Mouse (Mus musculus) heart, postnatal 0 days (tissue): ENCODE measurements at regions not wholly inside any gene's neighbourhood (a gene's known extent, or its start where the extent isn't known, plus 50 kb on each side); places are given as distances from the start of the nearest gene placed in this dataset.

ENCODE experiments used
- ATAC-seq: fragments of 200-750 bp; cut with Nextera tagmentation; 2 replicates; pipeline ENCODE4 v1.8.0; 2017; ENCODE audit warnings: low read depth, moderate number of reproducible peaks, moderate library complexity; ENCODE audit not compliant: insufficient read depth
- DNase-seq: peaks from one replicate; pipeline ENCODE4 v3.0.0-alpha.2; 2016; ENCODE audit warnings: low spot score
- H3K27ac ChIP-seq: fragments of 300-500 bp; sonication (generic); 2 replicates; pipeline ENCODE4 v1.5.1; 2014; ENCODE audit warnings: low read depth, mild to moderate bottlenecking
- H3K27me3 ChIP-seq: fragments of 300-500 bp; sonication (generic); 2 replicates; pipeline ENCODE4 v1.6.1; 2014; ENCODE audit warnings: low read length, mixed read lengths; ENCODE audit not compliant: control insufficient read depth, insufficient read depth
- H3K36me3 ChIP-seq: fragments of 300-500 bp; sonication (generic); replicated peaks from 2 replicates; pipeline ENCODE4 v1.6.1; 2014; ENCODE audit warnings: low read length, mixed read lengths; ENCODE audit not compliant: control insufficient read depth, insufficient read depth
- H3K4me1 ChIP-seq: fragments of 300-500 bp; sonication (generic); 2 replicates; pipeline ENCODE4 v1.6.1; 2014; ENCODE audit warnings: antibody characterized with exemption; ENCODE audit not compliant: control insufficient read depth, insufficient read depth
- H3K4me2 ChIP-seq: fragments of 300-500 bp; sonication (generic); 2 replicates; pipeline ENCODE4 v1.6.1; 2014; ENCODE audit warnings: low read depth, mild to moderate bottlenecking, low read length, moderate library complexity
- H3K4me3 ChIP-seq: fragments of 300-500 bp; sonication (generic); 2 replicates; pipeline ENCODE4 v1.5.1; 2014; ENCODE audit warnings: low read depth, low read length
- H3K9ac ChIP-seq: fragments of 300-500 bp; sonication (generic); replicated peaks from 2 replicates; pipeline ENCODE4 v1.6.1; 2014; ENCODE audit warnings: low read depth, low read length, mixed read lengths
- H3K9me3 ChIP-seq: fragments of 300-500 bp; sonication (generic); replicated peaks from 2 replicates; pipeline ENCODE4 v1.6.1; 2016; ENCODE audit warnings: low read length; ENCODE audit not compliant: control insufficient read depth
- CTCF ChIP-seq: IDR thresholded peaks from 2 replicates; pipeline ENCODE4 v1.5.1; 2016; ENCODE audit warnings: antibody characterized with exemption, control low read depth, low read depth
- EP300 ChIP-seq: IDR thresholded peaks from 2 replicates; pipeline ENCODE4 v1.6.1; 2016; ENCODE audit warnings: antibody characterized with exemption, low read depth
- WGBS: fragments of 180-500 bp; shearing (Covaris S2); extraction: QIAGEN DNeasy Blood & Tissue Kit; methylation state at CpG from one replicate; pipeline ENCODE4 v1.1.7; 2014; 5-methylcytosine and 5-hydroxymethylcytosine counted together

DNA sequence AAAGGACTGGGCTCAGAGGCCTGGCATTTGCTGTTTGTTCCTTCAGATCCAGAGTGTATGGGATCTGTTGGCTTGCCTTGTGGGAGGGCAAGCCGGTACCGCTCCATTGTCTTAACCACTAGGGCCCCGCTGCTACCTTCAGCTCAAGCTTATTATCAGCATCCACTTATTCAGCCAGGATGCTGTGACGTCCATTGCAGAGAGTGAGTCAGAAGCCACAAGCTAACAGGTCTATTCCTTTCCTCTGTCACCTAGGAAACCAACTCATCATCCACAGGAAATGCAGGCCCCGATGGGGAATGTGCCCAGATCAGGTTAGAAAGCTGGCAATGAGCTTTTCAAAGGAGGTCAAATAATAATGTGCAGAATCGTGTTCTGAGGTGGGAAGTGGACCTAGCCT lies 73.8 kb upstream of the Mkln1 start:
- no peak for TF ChIP-seq CTCF
- TF ChIP-seq EP300 = no peak
- Histone ChIP-seq H3K4me1 (peaks cover 23% of the 10 kb centered on the region), H3K27ac (no peak overlapping the region), H3K36me3 (no peaks in the 10 kb centered on the region), H3K9me3 (no peaks in the 10 kb centered on the region), H3K4me3 (no peak overlapping the region), H3K4me2 (no peak overlapping the region), H3K27me3 (no peaks in the 10 kb centered on the region), H3K9ac (no peak overlapping the region)
- WGBS = 51% methylated on average over 6 of the region's 6 CpGs
- no peak for DNase-seq
- ATAC-seq = no peak

DNA sequence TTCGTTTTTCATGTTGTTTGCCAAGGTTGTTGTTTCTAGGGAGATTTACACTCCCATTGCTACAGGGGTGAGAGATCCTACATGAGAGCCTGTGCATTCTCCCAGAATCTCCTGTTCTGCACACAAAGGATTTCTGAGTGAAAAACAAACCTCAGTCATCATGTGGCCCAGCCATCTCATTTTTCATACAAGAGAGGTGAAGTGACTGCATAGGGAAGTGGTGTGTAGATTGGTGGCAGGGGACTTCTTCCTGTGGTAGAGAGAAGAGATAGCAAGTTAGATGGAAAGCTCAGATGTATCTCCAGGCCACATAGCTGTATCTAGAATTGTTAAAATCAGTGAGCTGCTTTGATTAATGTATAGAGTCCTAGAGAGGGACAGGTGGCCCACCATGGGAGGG lies 72.9 kb upstream of the Mkln1 start:
- 79% methylated on average over 1 of the region's 1 CpGs for WGBS
- Histone ChIP-seq H3K27ac (no peak overlapping the region), H3K36me3 (no peaks in the 10 kb centered on the region), H3K9ac (no peak overlapping the region), H3K27me3 (no peaks in the 10 kb centered on the region), H3K4me3 (no peak overlapping the region), H3K9me3 (no peaks in the 10 kb centered on the region), H3K4me1 (peaks cover 20% of the 10 kb centered on the region), H3K4me2 (no peak overlapping the region)
- ATAC-seq (no peak), DNase-seq (no peak)
- TF ChIP-seq EP300 (no peak), CTCF (no peak)

GRCm38 (mm10) chr6:31330327-31330726 lies 68.2 kb upstream of the Mkln1 start:
- 81% methylated on average over 7 of the region's 7 CpGs for WGBS
- no peak overlapping the region for H3K27ac ChIP-seq
- H3K9me3 ChIP-seq = no peaks in the 10 kb centered on the region
- no peak overlapping the region for H3K4me3 ChIP-seq
- H3K4me2 ChIP-seq = no peak overlapping the region
- no peak for ATAC-seq
- no peaks in the 10 kb centered on the region for H3K36me3 ChIP-seq
- no peak for DNase-seq
- TF ChIP-seq EP300 (no peak), CTCF (no peak)
- no peak overlapping the region for H3K9ac ChIP-seq
- H3K27me3 ChIP-seq = no peaks in the 10 kb centered on the region
- H3K4me1 ChIP-seq = no peaks in the 10 kb centered on the region

DNA sequence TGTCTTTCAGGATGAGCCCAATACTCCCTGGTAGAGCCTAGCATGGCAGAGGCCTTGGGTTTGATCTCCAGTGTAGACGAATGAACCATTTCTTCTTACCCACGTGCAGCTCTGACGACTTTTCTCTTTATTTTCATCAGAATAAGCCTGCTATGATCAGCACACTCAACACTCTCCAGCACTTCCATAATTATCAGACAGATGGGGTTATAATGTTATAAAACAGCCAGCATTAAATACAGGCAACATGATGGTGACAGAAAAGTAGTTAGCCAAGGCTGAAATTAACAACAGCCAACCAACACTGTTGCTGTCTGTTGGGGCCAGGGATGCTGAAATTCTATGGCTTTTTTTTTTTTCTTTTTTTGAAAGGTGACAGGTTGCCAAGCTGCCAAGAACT lies 67.7 kb upstream of the Mkln1 start:
- no peak for TF ChIP-seq CTCF
- no peak for TF ChIP-seq EP300
- ATAC-seq (no peak), DNase-seq (no peak)
- Histone ChIP-seq H3K4me1 (no peaks in the 10 kb centered on the region), H3K27me3 (no peaks in the 10 kb centered on the region), H3K9ac (no peak overlapping the region), H3K27ac (no peak overlapping the region), H3K4me3 (no peak overlapping the region), H3K4me2 (no peak overlapping the region), H3K36me3 (no peaks in the 10 kb centered on the region), H3K9me3 (no peaks in the 10 kb centered on the region)
- WGBS = 76% methylated on average over 3 of the region's 3 CpGs

DNA sequence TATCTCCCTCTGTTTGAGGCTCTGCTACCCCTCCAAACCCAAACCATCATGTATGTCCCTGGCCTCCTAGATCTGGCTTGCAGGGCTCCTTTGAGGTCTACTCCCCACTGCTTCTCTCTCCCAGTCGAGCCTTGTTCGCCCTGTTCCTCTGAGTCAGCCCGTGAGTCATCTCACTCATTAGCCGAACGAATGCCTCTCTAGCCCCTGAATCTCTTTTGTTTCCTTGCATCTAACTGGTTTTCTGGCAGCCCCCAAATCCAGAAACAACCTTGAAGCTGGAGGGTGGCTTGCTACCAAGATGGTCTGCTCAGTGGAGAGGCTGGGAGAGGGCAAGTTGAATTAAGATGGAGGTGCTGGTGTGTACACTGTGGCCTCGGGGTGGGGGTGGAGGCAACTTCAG lies 66.3 kb upstream of the Mkln1 start:
- DNase-seq (no peak), ATAC-seq (no peak)
- Histone ChIP-seq H3K9me3 (no peaks in the 10 kb centered on the region), H3K27me3 (no peaks in the 10 kb centered on the region), H3K4me1 (no peaks in the 10 kb centered on the region), H3K4me2 (no peak overlapping the region), H3K27ac (no peak overlapping the region), H3K36me3 (no peaks in the 10 kb centered on the region), H3K9ac (no peak overlapping the region), H3K4me3 (no peak overlapping the region)
- WGBS = 51% methylated on average over 6 of the region's 6 CpGs
- TF ChIP-seq CTCF (no peak), EP300 (no peak)

- TF ChIP-seq EP300 (no peak), CTCF (no peak)
These were observed 65.8 kb upstream of the Mkln1 start for GRCm38 (mm10) chr6:31332714-31333113.

More at GRCm38 (mm10) chr6:31332714-31333113, 65.8 kb upstream of the Mkln1 start:
- no peaks in the 10 kb centered on the region for H3K27me3 ChIP-seq
- no peak for DNase-seq
- no peaks in the 10 kb centered on the region for H3K36me3 ChIP-seq
- no peaks in the 10 kb centered on the region for H3K9me3 ChIP-seq
- 80% methylated on average over 4 of the region's 4 CpGs for WGBS
- no peak overlapping the region for H3K9ac ChIP-seq
- no peak overlapping the region for H3K4me2 ChIP-seq
- ATAC-seq = no peak
- H3K4me1 ChIP-seq = no peaks in the 10 kb centered on the region
- no peak overlapping the region for H3K4me3 ChIP-seq
- H3K27ac ChIP-seq = no peak overlapping the region
